Mouse (Mus musculus) small intestine, adult 2 months (tissue): ENCODE data around the gene Slc6a5.

Experiments used
- CTCF ChIP-seq: fragments of 200-500 bp; IDR thresholded peaks from 2 replicates; pipeline ENCODE4 v1.5.1; 2012; ENCODE audit warnings: low read depth, mild to moderate bottlenecking, control low read depth, inconsistent platforms, low read length, moderate library complexity, mixed read lengths; ENCODE audit not compliant: insufficient replicate concordance, insufficient read length; ENCODE audit errors: extremely low read depth
- POLR2A ChIP-seq: fragments of 200-500 bp; IDR thresholded peaks from 2 replicates; pipeline ENCODE4 v1.6.1; 2012; ENCODE audit warnings: low read depth, mild to moderate bottlenecking, control low read depth, inconsistent platforms, low read length, moderate library complexity

GRCm38 (mm10) chr7:49910361-49910760 lies 415 bp downstream of the Slc6a5 start:
- TF ChIP-seq POLR2A (no peak), CTCF (no peak)
